Mouse (Mus musculus): Measurements from ENCODE around the gene Trp53inp2.
A peak's percentile ranks its signal among the peaks of the same experiment; 100 is the strongest.

The Trp53inp2 gene

GRCm38 (mm10) chr2:155385731-155386533, 5.1 kb downstream of the Trp53inp2 start:
- no peak for DNase-seq

GRCm38 (mm10) chr2:155386534-155386899, 5.7 kb downstream of the Trp53inp2 start:
- no peak for DNase-seq

- DNase-seq: no peak
Measured at GRCm38 (mm10) chr2:155387052-155387451, 6.2 kb downstream of the Trp53inp2 start.

GRCm38 (mm10) chr2:155388573-155388972, 7.7 kb downstream of the Trp53inp2 start:
- DNase-seq: no peak

- DNase-seq: no peak
Measured at GRCm38 (mm10) chr2:155394586-155394985, 13.7 kb downstream of the Trp53inp2 start.

- no peak for DNase-seq
Measured at GRCm38 (mm10) chr2:155400276-155400675, 19.4 kb downstream of the Trp53inp2 start.

GRCm38 (mm10) chr2:155401926-155402325, 21.1 kb downstream of the Trp53inp2 start:
- DNase-seq: no peak

- DNase-seq: no peak
Measured at GRCm38 (mm10) chr2:155404635-155405034, 23.8 kb downstream of the Trp53inp2 start.

- no peak for DNase-seq
Measured at GRCm38 (mm10) chr2:155420911-155421310, 40.1 kb downstream of the Trp53inp2 start.

- DNase-seq: peak; percentile 19
Measured at GRCm38 (mm10) chr2:155436445-155436844, 55.6 kb downstream of the Trp53inp2 start.
